Comparison of ENCODE assay signal across 10 mouse cellular contexts in the genomic region with DNA sequence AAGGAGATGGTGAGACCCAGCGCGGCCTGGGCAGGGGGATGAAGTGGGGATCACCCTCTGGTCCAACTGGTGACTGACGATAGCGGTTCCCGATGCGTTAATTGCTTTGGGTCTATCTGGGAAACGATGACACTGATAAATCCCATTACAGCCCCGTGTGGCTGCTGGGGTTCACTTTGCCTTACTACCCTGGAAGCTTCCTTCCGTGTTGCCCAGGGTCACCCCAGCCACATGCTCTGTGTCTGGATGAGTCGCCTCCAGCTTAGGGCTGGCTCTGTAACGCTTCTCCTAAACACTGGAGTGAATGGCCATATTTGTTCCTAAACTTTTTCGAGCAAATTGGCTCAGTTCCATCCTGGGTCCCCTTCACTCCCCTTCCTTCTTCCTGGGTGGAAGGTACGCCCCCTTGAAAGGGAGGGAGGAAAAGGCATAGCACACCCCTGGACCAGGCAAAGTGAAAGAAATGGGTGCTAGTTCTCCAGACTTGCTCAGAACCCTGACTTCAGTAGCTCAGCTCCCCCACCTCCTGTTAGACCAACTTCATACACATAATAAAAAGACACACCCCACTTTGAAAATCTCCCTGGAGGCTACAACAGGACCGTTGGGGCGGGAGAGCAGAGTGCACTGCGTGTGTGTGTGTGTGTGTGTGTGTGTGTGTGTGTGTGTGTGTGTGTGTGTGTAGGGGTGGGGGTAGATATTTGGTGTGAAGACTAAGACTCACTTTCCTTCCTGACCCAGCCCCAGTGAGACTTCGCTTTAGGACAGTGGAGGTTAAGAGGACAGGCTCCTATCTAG. TPM values are rescaled to one million over a fixed set of nuclear protein-coding genes. Genes with fewer than 3 reads are reported as not detected.
DNase-seq lines count a peak whose midpoint lies in the region; ATAC-seq lines count a peak whose summit lies in the region.
"Had no signal": no experiment of that assay in that cellular context is flagged by ENCODE, and none has a peak within 500 bp of the region (broad histone marks: within the 10 kb centered on the region; RNA-seq: fewer than 3 reads in every experiment).

No protein-coding gene starts in this region.

- peak; percentile 48 for DNase-seq in embryo, embryonic 10.5 days (ENCODE audit: low spot score)
- no peak for DNase-seq in embryo, embryonic 9.5 days (ENCODE audit: extremely low spot score)
- DNase-seq in CD4-positive, CD25-positive, alpha-beta regulatory T cell, adult 2 months (ENCODE audit: low read depth, low spot score): peak; percentile 64
- DNase-seq in neural tube, embryonic 11.5 days (ENCODE audit: low spot score): peak; percentile 46
- no peak for DNase-seq in adrenal gland, postnatal 4 days (ENCODE audit: low spot score in 2 of 2)
- no peak for DNase-seq in cerebellum, postnatal 14 days

- H3K9ac ChIP-seq in forebrain, embryonic 13.5 days: peak overlapping the region; percentile 92
- H3K9ac ChIP-seq in limb, embryonic 15.5 days: peak overlapping the region; percentile 48
- peak overlapping the region; percentile 85 for H3K9ac ChIP-seq in neural tube, embryonic 11.5 days (ENCODE audit: low read length)

- ATAC-seq in forebrain, embryonic 13.5 days: no peak
- no peak for ATAC-seq in limb, embryonic 15.5 days (ENCODE audit: insufficient number of reproducible peaks, low FRiP score, low TSS enrichment, low read depth)
- no peak for ATAC-seq in neural tube, embryonic 11.5 days (ENCODE audit: insufficient read depth, low FRiP score, low TSS enrichment)

- no peaks in the 10 kb centered on the region for H3K9me3 ChIP-seq in forebrain, embryonic 13.5 days (replicated peaks)
- H3K9me3 ChIP-seq in limb, embryonic 15.5 days: no peaks in the 10 kb centered on the region
- H3K9me3 ChIP-seq in neural tube, embryonic 11.5 days (ENCODE audit: control insufficient read depth, low read length): no peaks in the 10 kb centered on the region

- peaks cover 79% of the 10 kb centered on the region for H3K4me1 ChIP-seq in forebrain, embryonic 13.5 days
- H3K4me1 ChIP-seq in limb, embryonic 15.5 days: peaks cover 74% of the 10 kb centered on the region
- H3K4me1 ChIP-seq in neural tube, embryonic 11.5 days (ENCODE audit: control insufficient read depth, insufficient read depth, low read length): peaks cover 49% of the 10 kb centered on the region

- H3K27me3 ChIP-seq in forebrain, embryonic 13.5 days: 0 out of 2 replicates have a peak, but pooled peaks cover 15% of the 10 kb centered on the region
- peaks cover 51% of the 10 kb centered on the region for H3K27me3 ChIP-seq in limb, embryonic 15.5 days
- no peaks in the 10 kb centered on the region for H3K27me3 ChIP-seq in neural tube, embryonic 11.5 days (ENCODE audit: control insufficient read depth, insufficient read depth, low read length)

- H3K4me3 ChIP-seq in forebrain, embryonic 13.5 days: peak overlapping the region; percentile 69
- H3K4me3 ChIP-seq in limb, embryonic 15.5 days: peak overlapping the region; percentile 57
- H3K4me3 ChIP-seq in neural tube, embryonic 11.5 days (ENCODE audit: low read depth, low read length): peak overlapping the region; percentile 68

- under 1% methylated on average over 17 of the region's 17 CpGs for WGBS in forebrain, embryonic 13.5 days
- WGBS in limb, embryonic 15.5 days: 3% methylated on average over 17 of the region's 17 CpGs
- under 1% methylated on average over 16 of the region's 17 CpGs for WGBS in neural tube, embryonic 11.5 days

- H3K4me2 ChIP-seq in forebrain, embryonic 13.5 days: peak overlapping the region; percentile 86
- H3K4me2 ChIP-seq in limb, embryonic 15.5 days: peak overlapping the region; percentile 91
- peak overlapping the region; percentile 81 for H3K4me2 ChIP-seq in neural tube, embryonic 11.5 days (ENCODE audit: low read depth)

- H3K36me3 ChIP-seq in forebrain, embryonic 13.5 days (ENCODE audit: poor library complexity, severe bottlenecking): peaks cover 10% of the 10 kb centered on the region
- H3K36me3 ChIP-seq in limb, embryonic 15.5 days: peaks cover 9% of the 10 kb centered on the region
- no peaks in the 10 kb centered on the region; the same call in none of the 2 replicates for H3K36me3 ChIP-seq in neural tube, embryonic 11.5 days (ENCODE audit: control insufficient read depth, insufficient read depth, low read length)

- peak overlapping the region; percentile 98 for H3K27ac ChIP-seq in forebrain, embryonic 13.5 days
- peak overlapping the region; percentile 86 for H3K27ac ChIP-seq in limb, embryonic 15.5 days
- peak overlapping the region; percentile 98 for H3K27ac ChIP-seq in neural tube, embryonic 11.5 days (ENCODE audit: low read depth, low read length)

RNA-seq across cellular contexts. Expression of a gene that starts 0.9 kb away (rescaled TPM):
- polyA plus RNA-seq in forebrain, embryonic 13.5 days (2015; fragmentation: Nextera tagmentation; extraction: Ambion mirVana): 28.8 and 31.8 TPM in 2 replicates
- 16.9 and 19.7 TPM in 2 replicates for polyA plus RNA-seq in limb, embryonic 15.5 days (2015; fragmentation: Nextera tagmentation; extraction: Ambion mirVana)
- 35.4 and 37.5 TPM in 2 replicates for polyA plus RNA-seq in neural tube, embryonic 11.5 days (2014; fragmentation: Nextera tagmentation; extraction: Ambion mirVana)
- 10 to 100 TPM; 23.5 to 24.4 TPM for total RNA-seq in adrenal gland, postnatal 4 days (2021)
- total RNA-seq: CH12.LX had no signal

RNA-seq across cellular contexts. Expression of a gene that starts 40.8 kb away (rescaled TPM):
- polyA plus RNA-seq in forebrain, embryonic 13.5 days (2015; fragmentation: Nextera tagmentation; extraction: Ambion mirVana): 59.3 and 63.4 TPM in 2 replicates
- 29.9 and 34.1 TPM in 2 replicates for polyA plus RNA-seq in limb, embryonic 15.5 days (2015; fragmentation: Nextera tagmentation; extraction: Ambion mirVana)
- 61.0 and 65.0 TPM in 2 replicates for polyA plus RNA-seq in neural tube, embryonic 11.5 days (2014; fragmentation: Nextera tagmentation; extraction: Ambion mirVana)
- 100 to 1,000 TPM; 199 to 212 TPM for total RNA-seq in adrenal gland, postnatal 4 days (2021)

RNA-seq across cellular contexts. Expression of a gene that starts 43.2 kb away (rescaled TPM):
- 0.49 TPM in 1 of 2 replicates, not detected in the other for polyA plus RNA-seq in forebrain, embryonic 13.5 days (2015; fragmentation: Nextera tagmentation; extraction: Ambion mirVana)
- polyA plus RNA-seq in limb, embryonic 15.5 days (2015; fragmentation: Nextera tagmentation; extraction: Ambion mirVana): 0.31 TPM in 1 of 2 replicates, not detected in the other
- polyA plus RNA-seq in neural tube, embryonic 11.5 days (2014; fragmentation: Nextera tagmentation; extraction: Ambion mirVana): not detected in 2 replicates
- total RNA-seq in adrenal gland, postnatal 4 days (2021): not detected
- total RNA-seq: CH12.LX had no signal
- polyA plus RNA-seq: large intestine, adult 2 months had no signal

Comparison
In these comparisons a context has a peak if more than half of its experiments do, and no peak if none do; other contexts are left out.
1. DNase-seq: peak in embryo, embryonic 10.5 days (single experiment), CD4-positive, CD25-positive, alpha-beta regulatory T cell, adult 2 months (single experiment) and neural tube, embryonic 11.5 days (single experiment); none in embryo, embryonic 9.5 days (single experiment), adrenal gland, postnatal 4 days (0 of 2) and cerebellum, postnatal 14 days (0 of 2).
2. Peak in every context shown above with its lines, with median percentiles within 50 percentile points of each other: H3K27ac ChIP-seq, H3K4me2 ChIP-seq, H3K4me3 ChIP-seq and H3K9ac ChIP-seq.